Mouse (Mus musculus) erythroblast, embryonic 14.5 days (primary cell): ENCODE data around the gene Fgfr2. TPM values are rescaled to one million over a fixed set of nuclear protein-coding genes. Genes with fewer than 3 reads are reported as not detected.

Experiments
- H3K27me3 ChIP-seq: 2 replicates; pipeline ENCODE4 v1.6.1; 2012; ENCODE audit warnings: inconsistent platforms; ENCODE audit not compliant: control insufficient read depth
- H3K36me3 ChIP-seq: 2 replicates; pipeline ENCODE4 v1.6.1; 2012; ENCODE audit warnings: mild to moderate bottlenecking, inconsistent platforms; ENCODE audit not compliant: control insufficient read depth
- H3K4me1 ChIP-seq: 2 replicates; pipeline ENCODE4 v1.6.1; 2012; ENCODE audit warnings: inconsistent platforms; ENCODE audit not compliant: control insufficient read depth
- H3K4me3 ChIP-seq: replicated peaks from 2 replicates; pipeline ENCODE3; 2012; ENCODE audit warnings: moderate library complexity, mild to moderate bottlenecking, inconsistent platforms
- H3K9me3 ChIP-seq: 2 replicates; pipeline ENCODE4 v1.6.1; 2012; ENCODE audit warnings: low read length, inconsistent platforms, mixed read lengths; ENCODE audit not compliant: control insufficient read depth
- GATA1 ChIP-seq: IDR thresholded peaks from 2 replicates; pipeline ENCODE4 v1.6.1; 2012; ENCODE audit warnings: low read length, inconsistent platforms, mixed read lengths
- TAL1 ChIP-seq: IDR thresholded peaks from 3 replicates; pipeline ENCODE4 v1.6.1; 2012; ENCODE audit warnings: low read length, inconsistent platforms, mixed read lengths
- polyA plus RNA-seq: library from polyadenylated mRNA; stranded (reverse); fragments of >175 nt; gene quantifications from 2 replicates; pipeline ENCODE4 v1.2.3, GENCODE M21; 2012

Fgfr2 gene
- polyA plus RNA-seq, 1 experiment: not detected

GRCm38 (mm10) chr7:132233732-132234131 is 889.4 kb downstream of the Fgfr2 start:
- Histone ChIP-seq H3K4me1 (peaks cover 2% of the 10 kb centered on the region), H3K4me3 (no peak overlapping the region), H3K36me3 (peaks cover 15% of the 10 kb centered on the region), H3K27me3 (no peaks in the 10 kb centered on the region), H3K9me3 (no peaks in the 10 kb centered on the region)
- no peak for TF ChIP-seq TAL1
- no peak for TF ChIP-seq GATA1

DNA sequence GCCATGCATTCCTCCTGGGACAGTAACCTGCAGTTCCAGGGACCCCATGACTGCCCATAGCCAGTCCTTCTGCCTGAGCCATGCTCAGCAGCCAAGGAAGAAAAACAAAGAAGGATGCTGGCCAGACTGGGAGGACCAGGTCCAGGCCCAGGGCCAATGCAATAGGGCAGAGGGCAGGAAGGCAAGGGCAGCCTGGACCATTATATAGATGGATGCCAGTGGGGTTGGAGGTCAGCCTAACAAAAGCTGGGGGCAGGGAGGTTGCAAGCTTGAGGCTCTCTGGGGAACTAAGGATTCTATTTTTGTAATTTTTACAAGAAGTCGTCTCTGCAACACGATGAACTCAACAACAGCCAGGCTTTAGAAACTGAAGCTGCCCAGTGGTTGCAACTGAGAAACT is 890.2 kb downstream of the Fgfr2 start:
- Histone ChIP-seq H3K9me3 (no peaks in the 10 kb centered on the region), H3K4me3 (no peak overlapping the region), H3K4me1 (peaks cover 2% of the 10 kb centered on the region), H3K36me3 (peaks cover 9% of the 10 kb centered on the region), H3K27me3 (no peaks in the 10 kb centered on the region)
- TF ChIP-seq TAL1: no peak
- no peak for TF ChIP-seq GATA1

DNA sequence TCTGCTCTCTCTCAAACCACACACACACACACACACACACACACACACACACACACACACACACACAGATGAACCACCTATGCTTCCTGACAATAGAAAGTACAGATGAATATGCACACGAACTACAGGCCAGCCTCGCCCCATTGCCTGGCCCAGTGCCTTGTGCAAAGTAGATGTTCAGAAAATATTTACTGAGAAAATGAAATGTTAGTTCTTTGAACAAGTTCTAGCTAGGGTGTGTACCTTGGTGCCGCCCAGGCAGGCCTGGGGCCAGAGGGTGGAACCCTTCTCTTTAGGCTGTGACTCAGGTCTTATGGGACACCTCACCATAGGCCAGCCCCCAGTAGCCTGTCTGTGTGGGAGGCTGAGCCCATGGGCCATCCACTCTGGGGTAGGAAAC is 891.7 kb downstream of the Fgfr2 start:
- Histone ChIP-seq H3K4me1 (peaks cover 2% of the 10 kb centered on the region), H3K27me3 (no peaks in the 10 kb centered on the region), H3K4me3 (no peak overlapping the region), H3K36me3 (peaks cover 2% of the 10 kb centered on the region; the same call in 1 of the 2 replicates), H3K9me3 (no peaks in the 10 kb centered on the region)
- TF ChIP-seq GATA1 (no peak), TAL1 (no peak)

- Histone ChIP-seq H3K9me3 (no peaks in the 10 kb centered on the region), H3K4me3 (no peak overlapping the region), H3K36me3 (0 out of 2 replicates have a peak, but pooled peaks cover 2% of the 10 kb centered on the region), H3K27me3 (no peaks in the 10 kb centered on the region), H3K4me1 (peaks cover 2% of the 10 kb centered on the region)
- TF ChIP-seq TAL1: no peak
- TF ChIP-seq GATA1: no peak
Observed at GRCm38 (mm10) chr7:132230961-132231360, 892.2 kb downstream of the Fgfr2 start.

DNA sequence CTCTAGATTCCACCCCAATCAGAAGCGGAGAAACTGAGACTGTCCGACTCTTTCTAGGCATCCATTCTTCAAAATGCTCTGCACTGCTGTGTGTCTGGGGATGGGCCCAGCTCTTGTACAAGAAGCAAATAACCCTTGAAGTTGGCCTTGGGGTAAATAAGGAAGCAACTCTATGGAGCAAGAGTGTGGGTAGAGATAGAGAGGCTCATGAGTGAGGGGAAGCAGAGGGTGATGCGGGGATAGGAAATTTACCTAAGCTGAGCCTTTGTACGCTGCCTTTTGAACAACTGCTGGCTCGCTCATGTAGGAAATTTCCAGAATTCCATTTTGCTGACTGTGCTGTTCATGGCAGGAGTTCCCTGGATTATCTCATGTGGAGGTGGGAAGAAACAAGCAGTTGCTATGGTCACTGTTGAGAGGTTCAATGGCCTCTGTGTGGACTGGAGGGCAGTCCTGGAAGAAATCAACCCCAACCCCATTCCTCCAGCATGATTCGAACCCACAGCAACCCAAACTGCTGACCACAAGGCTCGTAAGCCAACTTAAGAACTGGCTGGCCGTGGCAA is 896.0 kb downstream of the Fgfr2 start:
- no peaks in the 10 kb centered on the region for H3K36me3 ChIP-seq
- peaks cover 2% of the 10 kb centered on the region for H3K4me1 ChIP-seq
- H3K4me3 ChIP-seq: no peak overlapping the region
- H3K27me3 ChIP-seq: no peaks in the 10 kb centered on the region
- TF ChIP-seq GATA1 (no peak), TAL1 (no peak)
- no peaks in the 10 kb centered on the region for H3K9me3 ChIP-seq

DNA sequence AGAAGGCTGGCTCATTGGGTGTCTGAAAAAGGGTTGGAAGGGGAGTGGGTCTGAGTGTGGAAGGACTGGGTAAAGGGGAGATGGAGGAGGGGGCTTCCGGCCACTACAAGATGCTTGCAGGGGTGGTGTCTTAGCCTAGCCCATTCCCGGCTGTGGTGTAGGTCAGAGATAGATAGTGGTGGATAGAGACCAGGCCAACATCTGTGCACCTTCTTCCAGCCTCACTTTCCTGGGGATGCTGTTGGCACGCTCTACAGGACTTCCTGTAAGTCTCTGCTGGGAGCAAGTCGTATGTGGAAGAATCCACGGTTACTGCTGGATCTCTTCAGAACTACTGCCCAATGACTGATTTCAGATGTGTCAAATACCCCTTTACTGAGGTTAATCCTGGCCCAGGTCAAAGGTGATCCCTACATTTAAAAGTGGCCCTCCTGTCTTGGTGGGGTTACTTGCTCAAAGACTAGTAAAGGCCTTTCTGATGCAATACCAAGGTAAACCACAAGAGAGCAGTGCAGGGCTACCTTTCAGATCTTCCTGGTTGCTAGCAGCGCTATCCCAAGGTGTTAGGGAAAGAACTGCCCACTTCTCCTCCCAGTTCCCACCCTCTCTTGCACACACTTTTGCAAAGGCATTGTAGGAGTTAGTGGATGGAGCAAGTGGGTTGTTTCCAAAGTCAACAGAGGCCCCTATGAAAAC is 896.6 kb downstream of the Fgfr2 start:
- no peaks in the 10 kb centered on the region for H3K36me3 ChIP-seq
- TF ChIP-seq TAL1 (no peak), GATA1 (no peak)
- no peaks in the 10 kb centered on the region for H3K27me3 ChIP-seq
- H3K4me3 ChIP-seq: no peak overlapping the region
- no peaks in the 10 kb centered on the region; the same call in 1 of the 2 replicates for H3K4me1 ChIP-seq
- no peaks in the 10 kb centered on the region for H3K9me3 ChIP-seq

DNA sequence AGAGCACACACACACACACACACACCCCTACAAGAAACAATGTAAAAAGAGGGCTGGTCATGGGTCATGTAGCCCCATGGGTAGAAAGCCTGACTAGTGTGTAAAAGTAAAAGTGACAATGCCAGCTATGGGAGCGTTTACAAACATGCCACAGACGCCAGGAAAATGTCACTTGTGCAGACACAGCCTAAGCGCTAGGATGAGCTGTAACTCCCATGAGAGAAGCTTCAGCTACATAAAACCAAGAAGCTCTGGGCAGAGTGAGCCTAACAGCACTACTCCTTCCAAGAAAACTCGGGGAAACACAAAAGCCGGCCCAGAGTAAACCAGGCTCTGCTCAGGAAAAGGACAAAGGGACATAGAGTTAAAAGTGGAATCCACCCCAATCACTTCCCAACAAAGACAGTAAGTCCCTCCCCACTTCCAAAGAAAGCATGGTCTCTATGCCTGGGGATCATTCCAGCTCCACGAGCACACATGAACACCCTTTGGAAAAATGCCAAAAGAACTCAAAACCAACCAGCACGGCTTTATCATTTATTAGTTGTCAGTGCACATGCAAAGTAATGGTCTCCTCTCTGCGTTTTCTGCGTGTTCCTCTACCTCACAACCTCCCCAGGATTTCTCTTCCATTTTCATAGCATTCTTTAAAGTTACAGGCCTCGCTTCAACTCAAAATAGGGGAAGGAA is 899.6 kb downstream of the Fgfr2 start:
- Histone ChIP-seq H3K9me3 (no peaks in the 10 kb centered on the region), H3K4me1 (no peaks in the 10 kb centered on the region)
- TF ChIP-seq TAL1: no peak
- TF ChIP-seq GATA1: no peak

GRCm38 (mm10) chr7:132214031-132214430 is 909.1 kb downstream of the Fgfr2 start:
- H3K9me3 ChIP-seq: no peaks in the 10 kb centered on the region
- no peaks in the 10 kb centered on the region for H3K4me1 ChIP-seq

More for the DNA sequence above, 899.6 kb downstream of the Fgfr2 start:
- Histone ChIP-seq H3K27me3 (no peaks in the 10 kb centered on the region), H3K4me3 (no peak overlapping the region), H3K36me3 (no peaks in the 10 kb centered on the region)

GRCm38 (mm10) chr7:132213460-132213859 is 909.7 kb downstream of the Fgfr2 start:
- Histone ChIP-seq H3K36me3 (no peaks in the 10 kb centered on the region), H3K4me1 (no peaks in the 10 kb centered on the region), H3K4me3 (no peak overlapping the region), H3K27me3 (no peaks in the 10 kb centered on the region), H3K9me3 (no peaks in the 10 kb centered on the region)
- TF ChIP-seq GATA1 (no peak), TAL1 (no peak)

More at GRCm38 (mm10) chr7:132214031-132214430, 909.1 kb downstream of the Fgfr2 start:
- Histone ChIP-seq H3K4me3 (no peak overlapping the region), H3K27me3 (no peaks in the 10 kb centered on the region), H3K36me3 (no peaks in the 10 kb centered on the region)
- no peak for TF ChIP-seq TAL1
- no peak for TF ChIP-seq GATA1
